Mouse (Mus musculus): ENCODE measurements at regions not wholly inside any gene's neighbourhood (a gene's known extent, or its start where the extent isn't known, plus 50 kb on each side); places are given as distances from the start of the nearest gene placed in this dataset.

DNA sequence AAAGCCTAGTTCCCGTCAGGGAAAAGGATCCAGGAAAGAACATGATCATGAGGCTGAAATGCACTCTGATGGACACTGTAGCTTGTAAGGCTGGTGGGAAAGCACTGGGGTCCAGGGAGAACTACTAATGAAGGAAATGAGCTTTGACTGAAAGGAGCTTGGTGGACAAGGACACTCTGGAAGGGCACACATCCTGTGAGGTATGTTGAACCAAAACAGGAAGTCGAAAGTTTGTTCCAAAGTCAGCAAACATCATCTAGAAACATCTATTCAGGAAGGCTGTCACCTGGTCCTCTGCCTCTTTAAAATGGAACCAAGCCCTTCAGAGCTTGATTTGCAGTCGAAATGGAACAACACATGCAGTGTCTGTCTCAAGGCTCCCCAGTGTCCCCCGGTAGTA lies 143.1 kb downstream of the Hlx start:
- Histone ChIP-seq H3K4me3 (ENCODE audit: low read depth, low read length) (no peak overlapping the region), H3K27me3 (ENCODE audit: control insufficient read depth, insufficient read depth, low read length) (no peaks in the 10 kb centered on the region), H3K36me3 (ENCODE audit: control insufficient read depth, insufficient read depth, low read length) (no peaks in the 10 kb centered on the region), H3K9me3 (ENCODE audit: control insufficient read depth, low read depth, low read length) (no peaks in the 10 kb centered on the region), H3K4me2 (replicated peaks; ENCODE audit: low read depth, low read length) (no peak overlapping the region), H3K4me1 (ENCODE audit: control insufficient read depth, insufficient read depth, low read length) (peaks cover 7% of the 10 kb centered on the region; the same call in 1 of the 2 replicates), H3K9ac (replicated peaks; ENCODE audit: low read depth, low read length) (no peak overlapping the region), H3K27ac (ENCODE audit: low read length) (no peak overlapping the region)
- ATAC-seq (ENCODE audit: insufficient number of reproducible peaks, insufficient read depth, low FRiP score, low read depth) = no peak
- 72% methylated on average over 4 of the region's 4 CpGs for WGBS

DNA sequence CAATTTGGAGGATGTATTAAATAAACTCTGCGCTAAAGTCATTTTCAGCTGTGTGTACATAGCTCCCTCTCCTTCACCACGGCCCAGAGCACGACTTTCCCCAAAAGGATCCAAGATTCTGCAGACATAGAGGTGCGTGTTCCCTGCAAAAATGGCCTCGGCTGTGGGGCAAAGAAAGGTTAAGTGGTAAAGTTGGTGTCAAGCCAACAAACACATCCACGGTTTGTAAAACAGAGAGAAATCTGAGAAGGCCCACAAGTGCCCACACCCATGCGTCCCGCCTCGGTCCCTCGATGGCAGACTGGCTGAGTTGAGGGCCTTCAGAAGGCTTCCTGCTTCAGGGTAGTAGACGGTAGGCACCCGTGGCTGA lies 147.9 kb downstream of the Hlx start:
- Histone ChIP-seq H3K9ac (replicated peaks; ENCODE audit: low read depth, low read length) (no peak overlapping the region), H3K4me3 (ENCODE audit: low read depth, low read length) (no peak overlapping the region), H3K4me2 (replicated peaks; ENCODE audit: low read depth, low read length) (no peak overlapping the region), H3K27ac (ENCODE audit: low read length) (no peak overlapping the region; the same call in 1 of the 2 replicates), H3K36me3 (ENCODE audit: control insufficient read depth, insufficient read depth, low read length) (no peaks in the 10 kb centered on the region), H3K4me1 (ENCODE audit: control insufficient read depth, insufficient read depth, low read length) (peaks cover 8% of the 10 kb centered on the region; the same call in 1 of the 2 replicates), H3K27me3 (ENCODE audit: control insufficient read depth, insufficient read depth, low read length) (no peaks in the 10 kb centered on the region; the same call in 1 of the 2 replicates), H3K9me3 (ENCODE audit: control insufficient read depth, low read depth, low read length) (no peaks in the 10 kb centered on the region)
- peak; percentile 42; the same call in 1 of the 2 replicates for ATAC-seq (ENCODE audit: insufficient number of reproducible peaks, insufficient read depth, low FRiP score, low read depth)
- 28% methylated on average over 12 of the region's 12 CpGs for WGBS

GRCm38 (mm10) chr1:184583751-184584504 lies 148.5 kb downstream of the Hlx start:
- Histone ChIP-seq H3K36me3 (ENCODE audit: control insufficient read depth, insufficient read depth, low read length) (no peaks in the 10 kb centered on the region), H3K4me3 (ENCODE audit: low read depth, low read length) (no peak overlapping the region), H3K4me1 (ENCODE audit: control insufficient read depth, insufficient read depth, low read length) (peaks cover 8% of the 10 kb centered on the region; the same call in 1 of the 2 replicates), H3K9me3 (ENCODE audit: control insufficient read depth, low read depth, low read length) (no peaks in the 10 kb centered on the region), H3K27ac (ENCODE audit: low read length) (no peak overlapping the region), H3K27me3 (ENCODE audit: control insufficient read depth, insufficient read depth, low read length) (no peaks in the 10 kb centered on the region; the same call in 1 of the 2 replicates), H3K9ac (replicated peaks; ENCODE audit: low read depth, low read length) (no peak overlapping the region), H3K4me2 (replicated peaks; ENCODE audit: low read depth, low read length) (no peak overlapping the region)
- peak; percentile 23; the same call in 1 of the 2 replicates for ATAC-seq (ENCODE audit: insufficient number of reproducible peaks, insufficient read depth, low FRiP score, low read depth)
- 27% methylated on average over 6 of the region's 6 CpGs for WGBS

DNA sequence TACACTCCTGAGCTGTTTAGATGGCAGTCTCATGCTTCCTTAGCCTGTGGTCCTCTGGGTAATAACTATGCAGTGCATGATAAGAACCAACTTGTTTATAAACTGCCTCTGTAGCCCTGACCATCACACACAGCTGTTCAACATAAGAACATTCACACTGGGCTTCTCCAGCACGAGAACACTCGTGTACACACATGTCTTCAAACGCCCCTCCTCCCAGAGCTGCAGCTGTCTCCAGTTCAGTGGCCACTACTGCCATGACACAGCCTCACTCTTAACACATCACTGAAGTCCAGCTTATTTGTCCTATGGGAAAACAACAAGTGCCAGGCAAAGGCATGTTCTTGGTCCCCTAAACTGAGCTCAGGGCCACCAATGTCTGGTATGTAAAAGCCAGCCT lies 152.9 kb downstream of the Hlx start:
- Histone ChIP-seq H3K4me3 (ENCODE audit: low read depth, low read length) (no peak overlapping the region), H3K9me3 (ENCODE audit: control insufficient read depth, low read depth, low read length) (peaks cover 4% of the 10 kb centered on the region; the same call in 1 of the 2 replicates), H3K9ac (replicated peaks; ENCODE audit: low read depth, low read length) (no peak overlapping the region), H3K36me3 (ENCODE audit: control insufficient read depth, insufficient read depth, low read length) (no peaks in the 10 kb centered on the region), H3K27me3 (ENCODE audit: control insufficient read depth, insufficient read depth, low read length) (no peaks in the 10 kb centered on the region; the same call in 1 of the 2 replicates), H3K27ac (ENCODE audit: low read length) (no peak overlapping the region), H3K4me1 (ENCODE audit: control insufficient read depth, insufficient read depth, low read length) (peaks cover 3% of the 10 kb centered on the region; the same call in 1 of the 2 replicates), H3K4me2 (replicated peaks; ENCODE audit: low read depth, low read length) (no peak overlapping the region)
- WGBS = 78% methylated on average over 3 of the region's 3 CpGs
- ATAC-seq (ENCODE audit: insufficient number of reproducible peaks, insufficient read depth, low FRiP score, low read depth) = no peak

- H3K27ac ChIP-seq (ENCODE audit: low read length) = no peak overlapping the region
- ATAC-seq (ENCODE audit: insufficient number of reproducible peaks, insufficient read depth, low FRiP score, low read depth) = no peak
- WGBS = 74% methylated on average over 7 of the region's 7 CpGs
- H3K9ac ChIP-seq (replicated peaks; ENCODE audit: low read depth, low read length) = no peak overlapping the region
- no peak overlapping the region for H3K4me2 ChIP-seq (replicated peaks; ENCODE audit: low read depth, low read length)
- H3K4me3 ChIP-seq (ENCODE audit: low read depth, low read length) = no peak overlapping the region
- no peaks in the 10 kb centered on the region; the same call in 1 of the 2 replicates for H3K27me3 ChIP-seq (ENCODE audit: control insufficient read depth, insufficient read depth, low read length)
- no peaks in the 10 kb centered on the region for H3K36me3 ChIP-seq (ENCODE audit: control insufficient read depth, insufficient read depth, low read length)
- peaks cover 4% of the 10 kb centered on the region; the same call in 1 of the 2 replicates for H3K9me3 ChIP-seq (ENCODE audit: control insufficient read depth, low read depth, low read length)
- no peaks in the 10 kb centered on the region for H3K4me1 ChIP-seq (ENCODE audit: control insufficient read depth, insufficient read depth, low read length)
These were observed 155.9 kb downstream of the Hlx start for GRCm38 (mm10) chr1:184576527-184576926.

DNA sequence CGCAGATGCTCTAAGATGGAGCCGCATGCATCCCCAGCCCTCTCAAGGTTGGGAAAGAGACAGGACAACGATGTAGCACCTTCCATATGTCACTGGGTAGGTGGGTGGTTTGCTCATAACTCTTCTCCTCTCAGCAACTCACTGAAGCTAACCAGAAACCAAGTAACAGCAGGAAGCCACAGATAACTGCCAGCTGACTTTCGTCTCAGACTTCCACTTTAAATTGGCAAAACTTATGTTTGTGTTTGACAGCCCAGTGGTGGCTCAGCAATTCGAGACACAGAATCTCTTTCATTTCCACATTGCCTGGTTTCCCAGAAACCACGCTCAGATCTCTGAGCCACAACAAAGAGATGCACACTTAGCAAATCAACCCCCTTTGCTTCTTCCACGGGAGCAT lies 159.1 kb downstream of the Hlx start:
- H3K4me2 ChIP-seq (replicated peaks; ENCODE audit: low read depth, low read length) = no peak overlapping the region
- H3K36me3 ChIP-seq (ENCODE audit: control insufficient read depth, insufficient read depth, low read length) = no peaks in the 10 kb centered on the region
- H3K4me1 ChIP-seq (ENCODE audit: control insufficient read depth, insufficient read depth, low read length) = no peaks in the 10 kb centered on the region
- no peak overlapping the region for H3K27ac ChIP-seq (ENCODE audit: low read length)
- H3K9ac ChIP-seq (replicated peaks; ENCODE audit: low read depth, low read length) = no peak overlapping the region
- H3K9me3 ChIP-seq (ENCODE audit: control insufficient read depth, low read depth, low read length) = peaks cover 4% of the 10 kb centered on the region; the same call in 1 of the 2 replicates
- H3K4me3 ChIP-seq (ENCODE audit: low read depth, low read length) = no peak overlapping the region
- no peaks in the 10 kb centered on the region for H3K27me3 ChIP-seq (ENCODE audit: control insufficient read depth, insufficient read depth, low read length)
- ATAC-seq (ENCODE audit: insufficient number of reproducible peaks, insufficient read depth, low FRiP score, low read depth) = no peak
- 54% methylated on average over 7 of the region's 7 CpGs for WGBS

DNA sequence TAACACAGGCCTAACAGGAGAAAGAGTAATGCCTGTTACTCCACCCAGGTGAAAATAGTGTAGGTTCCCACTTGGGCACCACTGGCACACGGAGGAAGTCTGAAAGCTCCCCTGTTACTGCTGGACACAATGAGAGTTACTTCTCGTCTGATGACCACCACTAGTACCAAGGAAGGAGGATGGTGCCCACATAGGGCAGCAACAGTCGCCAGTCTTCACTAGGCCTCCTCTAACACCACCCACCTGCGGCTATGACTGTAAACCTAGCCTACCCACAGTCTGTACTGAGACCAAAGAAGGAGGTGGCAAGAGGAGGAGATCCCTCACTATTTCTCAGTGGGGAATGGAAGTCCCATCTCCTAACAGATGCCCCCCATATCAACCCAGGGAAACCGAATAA lies 161.7 kb downstream of the Hlx start:
- H3K4me3 ChIP-seq (ENCODE audit: low read depth, low read length) = no peak overlapping the region
- no peaks in the 10 kb centered on the region for H3K27me3 ChIP-seq (ENCODE audit: control insufficient read depth, insufficient read depth, low read length)
- no peak overlapping the region for H3K4me2 ChIP-seq (replicated peaks; ENCODE audit: low read depth, low read length)
- no peak for ATAC-seq (ENCODE audit: insufficient number of reproducible peaks, insufficient read depth, low FRiP score, low read depth)
- no peaks in the 10 kb centered on the region for H3K4me1 ChIP-seq (ENCODE audit: control insufficient read depth, insufficient read depth, low read length)
- no peaks in the 10 kb centered on the region for H3K9me3 ChIP-seq (ENCODE audit: control insufficient read depth, low read depth, low read length)
- 90% methylated on average over 5 of the region's 5 CpGs for WGBS
- H3K9ac ChIP-seq (replicated peaks; ENCODE audit: low read depth, low read length) = no peak overlapping the region
- H3K36me3 ChIP-seq (ENCODE audit: control insufficient read depth, insufficient read depth, low read length) = no peaks in the 10 kb centered on the region
- H3K27ac ChIP-seq (ENCODE audit: low read length) = no peak overlapping the region

DNA sequence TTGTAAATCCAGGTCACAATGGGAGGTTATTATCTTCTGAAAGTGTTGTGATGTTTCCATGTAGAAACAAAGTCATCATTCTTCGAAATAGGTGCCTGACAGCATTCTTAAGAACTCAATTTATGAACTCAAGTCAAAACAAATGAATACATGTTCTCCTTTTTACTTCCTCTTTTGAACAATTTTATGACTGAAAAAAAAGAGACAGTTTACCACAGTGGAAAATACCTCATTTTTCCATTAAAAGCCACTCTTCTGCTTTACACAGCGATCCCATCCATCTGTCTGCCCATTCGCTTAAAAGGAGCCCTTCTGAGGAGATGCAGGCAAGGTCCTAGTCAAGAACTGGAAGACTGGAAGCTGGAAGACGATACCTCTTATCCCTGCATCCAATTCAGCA lies 169.5 kb downstream of the Hlx start:
- no peak overlapping the region for H3K4me3 ChIP-seq (ENCODE audit: low read depth, low read length)
- no peak overlapping the region for H3K27ac ChIP-seq (ENCODE audit: low read length)
- no peaks in the 10 kb centered on the region for H3K9me3 ChIP-seq (ENCODE audit: control insufficient read depth, low read depth, low read length)
- no peak for ATAC-seq (ENCODE audit: insufficient number of reproducible peaks, insufficient read depth, low FRiP score, low read depth)
- H3K36me3 ChIP-seq (ENCODE audit: control insufficient read depth, insufficient read depth, low read length) = no peaks in the 10 kb centered on the region
- H3K4me1 ChIP-seq (ENCODE audit: control insufficient read depth, insufficient read depth, low read length) = no peaks in the 10 kb centered on the region
- no peaks in the 10 kb centered on the region for H3K27me3 ChIP-seq (ENCODE audit: control insufficient read depth, insufficient read depth, low read length)
- H3K4me2 ChIP-seq (replicated peaks; ENCODE audit: low read depth, low read length) = no peak overlapping the region
- no peak overlapping the region for H3K9ac ChIP-seq (replicated peaks; ENCODE audit: low read depth, low read length)
- WGBS = 86% methylated on average over 4 of the region's 4 CpGs

- Histone ChIP-seq H3K4me3 (ENCODE audit: low read depth, low read length) (no peak overlapping the region), H3K9me3 (ENCODE audit: control insufficient read depth, low read depth, low read length) (no peaks in the 10 kb centered on the region), H3K4me2 (replicated peaks; ENCODE audit: low read depth, low read length) (no peak overlapping the region), H3K9ac (replicated peaks; ENCODE audit: low read depth, low read length) (no peak overlapping the region), H3K27ac (ENCODE audit: low read length) (no peak overlapping the region), H3K27me3 (ENCODE audit: control insufficient read depth, insufficient read depth, low read length) (no peaks in the 10 kb centered on the region), H3K4me1 (ENCODE audit: control insufficient read depth, insufficient read depth, low read length) (no peaks in the 10 kb centered on the region), H3K36me3 (ENCODE audit: control insufficient read depth, insufficient read depth, low read length) (no peaks in the 10 kb centered on the region)
- 95% methylated on average over 5 of the region's 5 CpGs for WGBS
- ATAC-seq (ENCODE audit: insufficient number of reproducible peaks, insufficient read depth, low FRiP score, low read depth) = no peak
These were observed 170.2 kb downstream of the Hlx start for GRCm38 (mm10) chr1:184562239-184562638.
